Mouse (Mus musculus) CD4-positive helper T cell, adult 2 months (primary cell): ENCODE measurements around the gene Trmt112.

ENCODE experiments used
- DNase-seq: peaks from one replicate; pipeline ENCODE4 v3.0.0-alpha.2; 2012; ENCODE audit warnings: low read depth, missing footprints, low spot score

Gene Trmt112

DNA sequence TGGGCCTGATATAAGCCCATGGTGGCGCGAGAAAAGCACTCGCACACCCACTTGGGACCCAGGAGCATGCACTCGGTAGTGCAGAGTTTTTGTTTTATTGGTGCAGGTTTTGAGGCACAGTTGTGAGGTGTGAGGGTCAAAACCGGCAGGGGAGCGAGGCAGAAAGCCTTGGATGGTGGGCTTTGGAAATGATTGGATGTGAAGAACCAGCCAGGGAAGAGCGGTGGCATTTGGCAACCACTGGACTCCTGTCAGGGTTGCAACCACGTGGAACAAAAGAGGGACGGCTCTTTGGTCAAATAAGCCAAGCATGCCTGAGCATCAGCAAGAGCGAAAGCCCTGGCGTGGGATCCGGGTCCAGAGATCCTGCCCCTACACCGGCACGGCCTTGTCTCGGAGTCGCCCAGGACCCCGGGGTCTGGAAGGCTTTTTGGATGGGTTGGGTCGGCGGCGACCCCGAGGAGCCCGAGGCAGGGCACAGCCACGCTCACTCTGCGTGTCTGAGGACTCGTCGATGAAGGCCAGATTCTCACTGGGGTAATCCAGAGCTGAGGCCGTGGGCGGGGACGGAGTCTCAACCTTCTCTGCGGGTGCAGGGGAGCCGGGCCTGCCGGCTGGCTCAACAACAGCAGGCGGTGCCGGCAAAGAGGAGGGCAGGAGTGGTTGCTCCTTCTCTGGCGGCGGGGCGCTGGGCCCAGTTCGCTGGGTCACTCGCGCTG, 16.3 kb downstream of the Trmt112 start:
- no peak for DNase-seq

DNA sequence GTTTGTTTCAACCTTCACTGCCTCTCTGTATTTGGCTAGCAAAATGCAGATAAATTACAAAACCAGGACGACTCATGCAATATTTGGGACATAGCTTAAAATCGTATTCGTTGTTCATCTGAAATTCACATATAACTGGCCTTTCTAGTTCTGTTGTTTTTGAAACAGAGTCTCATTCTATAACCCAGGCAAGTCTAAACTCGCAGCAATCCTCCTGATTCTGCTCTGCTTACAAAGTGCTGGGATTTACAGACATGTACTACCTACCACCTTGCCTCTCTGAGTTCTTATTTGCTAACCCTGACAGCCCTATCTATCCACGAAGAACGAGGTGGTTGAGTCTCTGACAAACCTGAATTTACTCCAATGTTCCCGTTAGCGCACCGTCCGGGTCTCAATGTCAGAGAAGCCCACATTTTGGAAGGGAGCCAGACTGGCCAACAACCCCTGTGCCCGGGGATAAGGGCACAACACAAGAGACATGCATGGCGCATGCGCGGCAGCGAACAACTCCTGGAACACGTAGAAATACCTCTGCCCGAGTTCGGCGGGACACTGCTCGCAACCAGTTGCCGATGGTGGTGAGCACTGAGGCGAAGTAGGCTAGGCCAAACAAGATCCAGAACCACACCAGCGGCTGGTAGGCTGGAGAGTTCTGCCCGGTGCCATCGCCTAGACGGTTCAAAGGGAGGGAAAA, 17.2 kb downstream of the Trmt112 start:
- peak; percentile 43 for DNase-seq

- no peak for DNase-seq
These were observed 18.6 kb downstream of the Trmt112 start for GRCm38 (mm10) chr19:6928080-6928479.

DNA sequence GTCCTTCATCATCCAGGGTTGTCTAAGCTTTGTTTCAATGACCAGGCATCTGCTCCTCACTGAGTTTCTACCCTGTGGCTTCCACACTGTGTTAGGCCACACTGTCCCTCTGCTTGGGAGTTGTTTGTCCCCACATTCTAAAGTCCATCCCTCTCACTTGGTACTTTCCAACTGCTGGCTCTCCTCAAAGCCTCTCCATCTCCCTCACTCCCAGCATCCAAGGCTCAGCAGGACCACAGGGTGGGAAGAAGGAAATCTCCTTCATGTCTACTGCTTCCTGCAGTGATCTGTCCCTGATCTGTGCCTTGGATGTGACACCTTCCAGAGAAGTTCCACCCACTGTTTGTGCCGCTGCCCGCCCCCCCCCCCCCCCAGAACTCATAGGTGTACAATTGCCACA, 21.5 kb downstream of the Trmt112 start:
- no peak for DNase-seq

- no peak for DNase-seq
These were observed 22.5 kb downstream of the Trmt112 start for GRCm38 (mm10) chr19:6932018-6932417.

- DNase-seq: no peak
These were observed 23.6 kb downstream of the Trmt112 start for GRCm38 (mm10) chr19:6933102-6933435.

- DNase-seq: peak; percentile 31
These were observed 24.1 kb downstream of the Trmt112 start for GRCm38 (mm10) chr19:6933436-6934194.

DNA sequence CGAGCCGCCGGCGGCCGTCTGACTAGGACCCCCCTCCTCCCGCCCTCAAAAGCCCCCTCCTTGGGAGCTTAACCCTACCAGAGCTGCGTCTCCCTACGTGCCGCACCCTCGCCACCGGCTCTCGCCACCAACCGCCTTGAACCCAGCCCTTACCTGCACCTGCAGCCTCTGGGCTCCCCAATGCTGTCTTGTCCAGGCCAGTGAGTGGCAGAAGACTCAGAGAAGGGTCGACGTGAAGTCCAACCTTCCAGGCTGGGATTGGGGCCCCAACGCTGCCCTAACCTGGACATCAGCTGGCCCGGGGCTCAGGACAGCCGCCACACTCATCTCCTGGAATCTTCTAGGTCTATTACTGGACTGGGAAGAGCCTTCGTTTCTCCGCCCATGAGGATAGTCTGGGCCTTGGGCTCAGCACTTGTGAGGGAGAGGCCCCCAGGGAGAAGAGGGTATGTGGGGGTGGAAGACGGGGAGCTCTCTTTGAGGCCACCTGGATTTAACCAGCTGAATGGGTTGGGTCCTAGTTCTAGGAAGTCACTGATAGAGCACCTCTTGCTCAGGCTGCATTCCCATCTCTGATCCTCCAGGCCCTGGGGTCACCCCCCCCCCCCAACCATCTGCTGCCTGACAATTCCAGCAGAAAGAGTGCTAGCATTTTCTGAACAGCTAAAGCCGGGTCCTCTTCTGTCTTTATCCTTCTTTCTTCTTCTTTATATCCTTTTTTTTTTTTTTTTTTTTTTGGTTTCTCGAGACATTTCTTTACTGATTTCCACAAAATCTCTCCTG, 24.9 kb downstream of the Trmt112 start, which contains the start of gene Kcnk4:
Kcnk4 (minus strand) TSS at position 321 of the 783 bp plus-strand sequence.
- DNase-seq: no peak

- peak; percentile 43 for DNase-seq
These were observed 26.8 kb downstream of the Trmt112 start for GRCm38 (mm10) chr19:6936299-6936698.

GRCm38 (mm10) chr19:6937541-6938465, 28.3 kb downstream of the Trmt112 start:
- no peak for DNase-seq

GRCm38 (mm10) chr19:6939106-6940002, 29.9 kb downstream of the Trmt112 start:
- DNase-seq: no peak

DNA sequence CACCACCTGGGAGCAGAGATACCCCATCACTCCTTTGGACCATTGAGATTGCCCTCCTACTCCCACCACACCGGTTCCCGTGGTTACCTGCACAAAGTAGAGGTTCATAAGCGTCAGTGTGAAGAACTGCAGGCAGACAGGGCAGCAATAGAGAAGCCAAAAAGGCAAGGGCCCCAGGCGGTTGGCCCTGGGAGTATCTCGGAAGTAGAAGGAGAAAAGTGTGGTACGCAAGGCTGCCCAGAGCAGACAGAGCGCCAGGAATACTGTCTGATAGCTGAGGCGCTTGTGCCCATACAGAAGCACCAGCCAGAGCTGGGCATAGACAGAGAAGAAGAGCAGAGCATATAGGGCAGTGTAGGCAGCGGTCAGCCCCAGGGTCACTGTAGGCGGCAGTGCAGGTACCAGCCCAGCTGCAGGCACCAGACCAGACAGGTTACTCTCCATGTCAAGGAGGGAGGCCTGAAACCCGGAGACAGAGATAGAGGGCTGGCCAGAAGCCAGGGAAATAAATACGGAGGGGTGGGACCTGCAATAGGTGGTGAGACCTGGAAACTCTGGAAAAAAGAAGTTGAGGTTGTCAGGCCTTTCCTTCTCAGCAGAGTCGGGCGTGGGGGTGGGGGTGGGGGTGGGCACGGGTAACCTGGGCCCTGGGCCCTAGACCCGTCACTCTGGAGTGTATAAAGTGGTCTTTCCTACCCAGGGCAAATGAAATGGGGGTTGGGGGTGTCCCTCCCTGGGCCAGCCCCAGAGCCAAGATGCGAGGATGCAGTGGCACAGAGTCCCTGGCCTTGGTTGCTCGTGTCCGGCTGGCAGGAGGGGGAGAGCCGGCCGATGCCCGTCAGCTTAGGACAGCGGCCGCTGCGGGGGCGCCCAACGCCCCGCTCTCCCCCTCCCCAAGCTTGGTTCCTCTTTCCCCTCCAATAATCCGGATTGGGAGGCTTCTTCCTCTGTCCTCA, 31.2 kb downstream of the Trmt112 start:
- no peak for DNase-seq

DNA sequence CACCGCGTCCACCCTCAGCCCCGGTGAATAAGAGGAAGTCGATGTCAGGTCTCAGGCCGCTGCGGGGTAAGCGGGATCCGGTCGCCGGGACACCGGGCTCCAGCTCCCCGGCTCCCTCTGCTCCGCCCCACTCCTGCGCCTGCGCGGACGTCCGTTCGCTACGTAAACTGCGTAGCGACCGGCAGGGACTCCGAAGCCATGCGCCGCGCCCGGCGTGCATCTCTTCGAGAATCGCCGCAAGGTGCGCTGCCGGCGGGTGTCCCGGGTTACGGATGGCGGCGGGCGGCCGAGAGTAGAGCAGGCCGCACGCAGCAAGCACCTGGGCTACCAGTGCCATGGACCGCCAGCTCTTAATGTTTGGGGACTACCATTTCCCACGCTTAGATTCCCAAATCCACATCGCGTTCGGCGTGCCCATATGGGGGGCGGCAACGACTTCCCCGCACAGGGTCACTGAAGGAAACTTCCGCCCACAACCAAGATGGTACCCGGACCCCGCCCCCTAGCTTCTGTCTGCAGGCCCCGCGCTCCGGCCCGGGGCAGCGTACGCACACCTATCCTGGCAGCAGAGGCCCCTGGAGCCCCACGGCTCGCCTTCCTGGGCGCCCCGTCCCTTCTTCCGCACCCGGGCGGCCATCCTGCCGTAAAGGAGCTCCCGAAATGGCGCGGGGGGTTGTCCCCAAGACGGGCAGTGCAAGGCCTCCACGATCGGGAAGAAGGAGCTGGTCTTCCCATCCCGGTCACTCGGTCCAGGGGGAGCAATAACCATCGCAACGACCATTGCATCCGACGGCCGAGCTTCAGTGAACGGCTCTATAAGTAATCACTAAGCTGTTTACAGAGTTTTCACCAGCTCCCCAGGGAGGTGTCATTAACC, 32.1 kb downstream of the Trmt112 start, which contains the start of gene Bad:
Bad (plus strand) TSS at position 490 of the 877 bp plus-strand sequence.
- peak; percentile 94 for DNase-seq

DNA sequence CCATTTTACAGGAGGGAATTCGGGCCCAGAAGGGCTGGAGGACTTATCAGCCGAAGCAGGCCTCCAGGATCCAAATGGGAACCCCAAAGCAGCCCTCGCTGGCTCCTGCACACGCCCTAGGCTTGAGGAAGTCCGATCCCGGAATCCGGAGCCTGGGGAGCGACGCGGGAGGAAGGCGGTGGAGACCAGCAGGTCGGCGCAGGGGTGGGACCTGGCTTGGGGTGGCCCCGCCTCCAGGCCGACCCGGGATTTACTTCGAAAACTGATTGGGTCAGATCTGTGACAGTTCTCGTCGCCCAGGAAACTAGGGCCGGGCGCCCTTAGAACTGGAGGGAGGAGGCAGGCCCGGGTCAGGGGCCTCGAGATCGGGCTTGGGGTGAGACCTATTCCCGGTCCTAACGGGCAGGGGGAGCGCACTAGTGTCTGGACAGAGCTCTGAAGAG, 32.8 kb downstream of the Trmt112 start, which contains the start of gene Gpr137:
Gpr137 (minus strand) TSS at position 232 of the 443 bp plus-strand sequence.
- DNase-seq: peak; percentile 92

DNA sequence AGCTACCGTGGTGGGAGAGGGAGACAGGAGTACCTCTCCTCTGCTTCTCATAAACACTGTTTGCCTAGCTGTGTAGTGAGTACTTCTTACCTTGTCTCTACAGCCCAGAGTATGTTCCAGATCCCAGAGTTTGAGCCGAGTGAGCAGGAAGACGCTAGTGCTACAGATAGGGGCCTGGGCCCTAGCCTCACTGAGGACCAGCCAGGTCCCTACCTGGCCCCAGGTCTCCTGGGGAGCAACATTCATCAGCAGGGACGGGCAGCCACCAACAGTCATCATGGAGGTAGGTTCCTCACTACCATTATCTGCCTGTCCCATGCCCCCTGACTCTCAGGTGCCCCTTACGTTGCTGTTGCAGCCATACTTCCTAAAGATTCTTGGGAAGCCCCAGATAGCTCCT, 33.3 kb downstream of the Trmt112 start:
- peak; percentile 26 for DNase-seq

- DNase-seq: no peak
These were observed 34.2 kb downstream of the Trmt112 start for GRCm38 (mm10) chr19:6943709-6944108.

GRCm38 (mm10) chr19:6947742-6948141, 38.2 kb downstream of the Trmt112 start:
- no peak for DNase-seq
